Mouse (Mus musculus): ENCODE data around the gene Dnttip1. TPM values are rescaled to one million over a fixed set of nuclear protein-coding genes. Genes with fewer than 3 reads are reported as not detected.

Gene Dnttip1
- 10 to 100 TPM; 32.0 to 40.8 TPM for total RNA-seq (2023)

DNA sequence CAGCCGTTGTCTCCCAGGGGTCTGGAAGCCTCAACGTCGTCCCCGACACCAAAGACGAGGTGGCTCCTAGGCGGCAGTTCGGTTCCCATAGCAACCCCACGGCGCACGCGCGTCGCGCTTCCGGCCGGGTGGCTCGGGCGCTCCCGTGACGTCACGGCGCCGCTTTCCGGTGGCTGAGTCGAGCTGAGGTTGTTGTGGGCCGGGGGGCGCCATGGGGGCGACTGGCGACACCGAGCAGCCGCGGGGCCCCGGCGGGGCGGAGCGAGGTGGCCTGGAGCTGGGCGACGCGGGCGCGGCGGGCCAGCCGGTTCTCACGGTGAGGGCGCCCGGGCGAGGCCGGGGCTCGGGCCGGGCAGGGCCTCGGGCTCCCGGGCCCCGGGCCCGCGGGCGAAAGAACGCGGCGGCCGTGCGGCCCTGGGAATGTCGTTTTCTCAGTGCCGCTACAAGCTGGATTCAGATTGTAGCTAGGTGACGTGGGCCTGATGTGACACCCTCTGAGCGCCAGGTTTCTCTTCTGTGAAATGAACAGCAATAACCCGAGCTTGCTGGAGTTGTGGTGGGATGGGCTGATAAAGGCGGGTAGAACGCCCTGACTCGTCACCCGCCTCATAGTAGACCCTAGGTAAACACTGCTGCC, at the start of gene Dnttip1, which contains the start of gene Wfdc3:
TSS of gene Dnttip1 (plus strand) at position 141 of the 637 bp plus-strand sequence.
TSS of gene Wfdc3 (minus strand) at position 89 of the 637 bp plus-strand sequence.

DNA sequence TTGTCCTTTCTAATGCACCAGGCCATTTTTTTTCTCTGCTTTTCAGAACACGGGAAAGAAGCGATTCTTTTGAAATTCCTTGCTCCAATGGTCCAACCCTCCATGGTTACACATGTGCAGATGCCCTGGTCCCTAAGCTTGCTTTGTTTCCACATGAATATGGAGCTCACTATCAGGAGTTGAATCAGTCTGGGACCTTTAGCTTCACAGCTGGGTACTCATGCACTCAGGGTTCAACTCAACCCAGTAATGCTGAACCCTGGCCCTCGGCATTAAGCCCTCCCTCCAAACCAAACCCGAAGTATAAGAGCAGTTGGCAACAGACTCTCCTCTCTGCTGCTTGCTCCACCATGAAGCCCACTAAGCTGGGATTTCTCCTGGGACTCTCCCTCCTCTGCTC, 47.6 kb upstream of the Dnttip1 start, which contains the start of gene Spint4:
TSS of gene Spint4 (plus strand) at position 301 of the 400 bp plus-strand sequence.

DNA sequence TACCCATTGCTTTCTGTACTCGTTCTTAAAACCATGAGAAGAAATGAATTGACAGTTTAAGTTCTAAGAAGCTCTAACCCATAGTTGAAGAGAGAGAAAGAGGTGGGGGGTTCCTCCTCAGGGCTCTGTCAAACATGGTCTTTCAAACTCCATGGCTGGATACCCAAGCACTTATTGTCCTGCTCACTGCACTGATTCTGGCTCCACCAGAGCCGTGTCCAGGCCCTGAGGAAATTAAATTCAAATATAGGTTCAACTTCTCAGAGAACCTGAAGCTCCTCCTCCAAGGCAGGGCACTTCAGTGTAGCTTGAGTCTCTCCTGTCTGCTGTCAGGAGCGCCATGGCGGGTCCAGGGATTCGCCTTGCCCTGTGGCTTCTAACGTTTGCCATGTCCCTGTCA, 30.8 kb upstream of the Dnttip1 start, which contains the start of gene Spint5:
TSS of gene Spint5 (plus strand) at position 301 of the 400 bp plus-strand sequence.

GRCm38 (mm10) chr2:164769258-164770037, 23.7 kb downstream of the Dnttip1 start, which contains the start of gene Ube2c:
TSS of gene Ube2c (plus strand) at chr2:164769898.

GRCm38 (mm10) chr2:164779481-164780086, 33.8 kb downstream of the Dnttip1 start, which contains the start of gene Tnnc2:
TSS of gene Tnnc2 (minus strand) at chr2:164779967.

GRCm38 (mm10) chr2:164785481-164786387, 40.0 kb downstream of the Dnttip1 start, which contains the start of gene Snx21:
TSS of gene Snx21 (plus strand) at chr2:164785823.

GRCm38 (mm10) chr2:164804533-164805331, 58.9 kb downstream of the Dnttip1 start, which contains the start of the genes Acot8 and Zswim3:
TSS of gene Acot8 (minus strand) at chr2:164804882.
TSS of gene Zswim3 (plus strand) at chr2:164805098.

Other genes with a start within 250 kb of the Dnttip1 start
- 10 to 100 TPM; 45.7 to 55.1 TPM for gene Pigt, start 248.5 kb upstream of the Dnttip1 start, total RNA-seq (2023)
- not detected for gene Wfdc2, start 183.6 kb upstream of the Dnttip1 start, total RNA-seq (2023)
- not detected for gene Spint3, start 172.5 kb upstream of the Dnttip1 start, total RNA-seq (2023)
- not detected for gene Wfdc6a, start 160.5 kb upstream of the Dnttip1 start, total RNA-seq (2023)
- not detected for gene Eppin, start 152.4 kb upstream of the Dnttip1 start, total RNA-seq (2023)
- gene Wfdc6b, start 132.5 kb upstream of the Dnttip1 start, total RNA-seq (2023) = not detected
- not detected for gene Wfdc8, start 132.4 kb upstream of the Dnttip1 start, total RNA-seq (2023)
- gene Wfdc16, start 107.2 kb upstream of the Dnttip1 start, total RNA-seq (2023) = not detected
- 10 to 100 TPM in 1 of 2 experiments, 1 to 10 TPM in 1; 8.8 to 13.0 TPM for gene Wfdc10, start 89.9 kb upstream of the Dnttip1 start, total RNA-seq (2023)
- not detected for gene Wfdc9, start 89.4 kb upstream of the Dnttip1 start, total RNA-seq (2023)
- gene Wfdc11, start 71.9 kb upstream of the Dnttip1 start, total RNA-seq (2023) = not detected
- gene Wfdc13, start 60.9 kb upstream of the Dnttip1 start, total RNA-seq (2023) = not detected
- not detected for gene Spint4, start 47.5 kb upstream of the Dnttip1 start, total RNA-seq (2023)
- not detected for gene Spint5, start 30.7 kb upstream of the Dnttip1 start, total RNA-seq (2023)
- not detected for gene Wfdc3, start 52 bp upstream of the Dnttip1 start, total RNA-seq (2023)
- gene Ube2c, start 23.9 kb downstream of the Dnttip1 start, total RNA-seq (2023) = 100 to 1,000 TPM; 109 to 112 TPM
- not detected for gene Tnnc2, start 34.0 kb downstream of the Dnttip1 start, total RNA-seq (2023)
- 1 to 10 TPM; 2.9 to 3.7 TPM for gene Snx21, start 39.8 kb downstream of the Dnttip1 start, total RNA-seq (2023)
- gene Acot8, start 58.9 kb downstream of the Dnttip1 start, total RNA-seq (2023) = 10 to 100 TPM; 47.9 to 53.1 TPM
- 1 to 10 TPM; 3.1 to 3.2 TPM for gene Zswim3, start 59.1 kb downstream of the Dnttip1 start, total RNA-seq (2023)
- gene Zswim1, start 76.7 kb downstream of the Dnttip1 start, total RNA-seq (2023) = 1 to 10 TPM; 3.2 to 5.0 TPM
- not detected for gene Spata25, start 82.6 kb downstream of the Dnttip1 start, total RNA-seq (2023)
- gene Ctsa, start 86.9 kb downstream of the Dnttip1 start, total RNA-seq (2023) = 100 to 1,000 TPM; 141 to 211 TPM
- 1 to 10 TPM; 1.7 to 3.7 TPM for gene Neurl2, start 87.5 kb downstream of the Dnttip1 start, total RNA-seq (2023)
- gene Pltp, start 111.7 kb downstream of the Dnttip1 start, total RNA-seq (2023) = 1 to 10 TPM; 5.4 to 5.7 TPM
- 10 to 100 TPM; 55.4 to 63.3 TPM for gene Pcif1, start 133.3 kb downstream of the Dnttip1 start, total RNA-seq (2023)
- 10 to 100 TPM; 31.0 TPM for gene Zfp335, start 165.8 kb downstream of the Dnttip1 start, total RNA-seq (2023)
- gene Mmp9, start 194.8 kb downstream of the Dnttip1 start, total RNA-seq (2023) = 1,000 to 10,000 TPM; 1,995 to 2,087 TPM
- gene Slc12a5, start 214.8 kb downstream of the Dnttip1 start, total RNA-seq (2023) = 1 to 10 TPM; 5.8 to 7.0 TPM

Data from neutrophil, adult 59 days (primary cell).